Mouse (Mus musculus) lung, postnatal 25 days (tissue): ENCODE data around the gene Lyl1.

ENCODE experiments used
- DNase-seq: peaks from one replicate; pipeline ENCODE4 v3.0.0; 2022; ENCODE audit warnings: low spot score

Lyl1 gene

DNA sequence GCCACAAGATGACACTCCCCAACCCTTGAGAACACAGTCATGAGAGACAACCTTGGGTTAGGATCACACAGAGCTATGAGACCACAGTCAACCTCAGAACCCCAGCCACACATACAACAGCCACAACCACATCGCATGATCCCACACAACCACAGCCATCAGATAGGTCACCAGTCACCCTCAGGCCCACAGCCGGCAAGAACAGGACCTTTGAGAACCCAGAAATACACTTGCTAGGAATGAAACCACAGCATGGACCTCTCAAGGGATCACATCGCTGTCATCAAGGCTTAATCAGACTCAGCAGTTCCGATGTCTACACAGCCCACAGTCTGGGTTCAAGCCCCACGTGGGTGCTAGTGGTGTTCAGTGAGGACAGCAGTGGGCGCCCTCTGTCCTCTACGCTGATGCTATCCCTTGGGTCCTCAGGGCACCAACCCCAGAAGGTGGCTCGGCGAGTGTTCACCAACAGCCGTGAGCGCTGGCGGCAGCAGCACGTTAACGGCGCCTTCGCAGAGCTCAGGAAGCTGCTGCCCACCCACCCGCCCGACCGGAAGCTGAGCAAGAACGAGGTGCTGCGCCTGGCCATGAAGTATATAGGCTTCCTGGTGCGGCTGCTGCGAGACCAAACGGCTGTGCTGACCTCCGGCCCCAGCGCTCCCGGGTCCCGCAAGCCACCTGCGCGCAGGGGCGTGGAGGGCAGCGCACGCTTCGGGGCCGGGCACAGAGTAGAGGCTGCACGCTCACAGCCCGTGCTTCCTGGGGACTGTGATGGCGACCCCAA is 2.4 kb downstream of the Lyl1 start:
- no peak for DNase-seq

DNA sequence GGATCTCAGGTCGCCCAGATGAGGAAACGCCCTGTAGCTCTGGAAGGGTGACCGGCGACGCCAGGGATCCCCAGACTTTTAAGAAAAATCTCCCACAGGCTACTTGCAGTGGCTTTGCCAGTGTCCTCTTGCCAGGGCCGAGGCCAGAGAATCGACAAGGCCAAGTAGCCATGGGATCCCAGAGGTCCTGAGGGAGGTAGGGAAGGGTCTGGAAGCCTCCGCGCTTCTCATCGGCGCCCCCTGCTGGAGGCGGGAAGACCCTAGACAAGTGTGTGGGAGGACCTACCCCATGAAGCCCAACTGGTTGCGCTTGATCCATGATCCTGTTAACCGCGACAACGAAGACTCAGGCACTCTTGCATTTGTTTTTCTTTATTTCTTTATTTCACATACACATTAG is 3.1 kb downstream of the Lyl1 start:
- DNase-seq: peak; percentile 86

DNA sequence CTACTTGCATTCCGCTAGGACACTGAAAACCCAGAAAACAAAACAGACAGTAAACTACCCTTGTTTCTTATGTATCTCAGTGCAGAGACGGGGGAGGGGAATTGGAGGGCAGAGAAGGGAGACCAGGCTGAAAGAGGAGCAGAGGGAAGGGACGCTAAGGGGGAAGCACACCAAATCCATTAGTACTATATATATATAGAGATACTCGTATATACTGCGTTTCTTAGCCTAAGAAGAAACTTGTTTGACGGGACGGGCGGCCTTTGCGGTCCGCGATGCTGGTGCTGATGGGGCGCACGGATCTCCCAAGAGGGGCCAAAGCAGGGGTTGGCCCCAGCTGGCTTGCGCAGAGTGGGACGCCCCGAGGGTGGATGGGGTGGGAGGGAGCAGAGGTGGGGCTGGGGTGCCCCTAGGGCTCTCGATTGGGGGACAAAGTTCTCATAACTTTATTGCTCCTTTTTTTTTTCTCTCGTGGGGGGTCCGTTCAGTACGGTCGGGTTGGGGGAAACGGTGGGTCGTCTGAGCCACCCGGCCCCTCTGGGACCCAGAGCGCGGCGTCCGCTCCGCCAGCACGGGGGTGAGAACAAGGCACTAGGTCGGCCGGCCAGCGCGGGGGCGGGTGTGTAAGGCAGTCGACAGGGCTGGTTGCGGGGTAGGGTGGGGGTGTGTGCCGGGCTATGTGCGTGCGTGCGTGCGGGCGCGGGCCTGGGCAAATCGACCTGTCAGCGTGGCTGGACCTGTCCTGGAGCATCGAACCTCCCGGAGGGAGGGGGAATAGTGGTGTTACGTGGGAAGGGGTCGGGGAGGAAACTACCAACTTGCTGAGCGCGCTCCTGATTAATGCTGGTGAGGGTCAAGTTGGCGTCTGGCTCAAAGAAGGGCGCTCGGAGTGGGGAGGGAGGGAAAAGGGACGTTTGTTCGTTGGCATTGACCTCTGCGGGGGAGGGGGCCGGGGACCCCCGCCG is 3.9 kb downstream of the Lyl1 start:
- DNase-seq: no peak

DNA sequence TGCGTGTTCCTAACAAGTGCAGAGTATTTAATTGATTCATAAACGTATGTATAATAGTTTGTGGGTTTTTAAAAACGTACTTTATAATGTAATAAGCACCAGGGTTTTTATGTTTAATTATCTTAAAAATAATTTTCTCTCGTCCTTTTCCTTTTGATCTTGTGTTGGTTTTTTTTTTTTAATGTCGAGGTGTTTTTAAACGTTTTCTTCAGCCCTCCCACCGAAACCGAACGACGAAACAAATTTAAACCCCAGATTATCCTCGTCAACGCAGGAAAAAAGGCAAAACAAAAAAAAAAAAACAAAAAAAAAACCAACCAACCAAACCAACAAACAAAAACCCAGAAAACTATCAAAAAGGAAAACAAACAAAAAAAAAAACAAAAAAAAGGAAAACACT is 4.7 kb downstream of the Lyl1 start:
- no peak for DNase-seq

DNA sequence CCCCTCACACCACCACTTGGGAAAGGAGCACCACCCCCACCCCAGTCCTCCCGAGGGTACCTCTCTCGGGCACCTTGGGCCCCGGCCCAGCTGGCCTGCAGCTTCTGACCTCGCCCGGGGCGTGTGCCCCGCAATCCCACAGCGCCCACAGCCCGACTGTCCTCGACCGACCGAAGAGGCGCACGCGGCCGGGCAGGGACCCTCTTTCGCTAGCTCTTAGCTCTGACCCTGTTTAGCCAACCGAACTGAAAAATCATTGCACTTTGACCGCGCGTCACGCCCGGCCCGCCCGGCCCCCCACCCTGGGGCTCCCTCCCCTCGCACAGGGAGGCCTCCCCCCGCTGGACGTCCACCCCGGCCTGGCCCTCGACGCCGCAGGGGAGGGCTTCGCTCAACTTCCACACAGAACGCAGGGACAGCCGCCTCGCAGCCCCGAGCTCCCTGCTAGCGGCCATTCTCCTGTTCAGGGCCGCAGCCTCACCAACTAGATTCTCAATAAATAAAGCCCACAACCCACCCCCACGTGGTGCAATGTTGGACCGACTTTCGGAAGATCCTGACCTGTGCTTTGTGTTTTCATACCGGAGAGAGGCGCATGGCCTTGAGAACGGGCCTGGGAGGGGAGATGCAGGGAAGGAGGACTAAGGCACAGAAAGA is 5.5 kb downstream of the Lyl1 start:
- no peak for DNase-seq

DNA sequence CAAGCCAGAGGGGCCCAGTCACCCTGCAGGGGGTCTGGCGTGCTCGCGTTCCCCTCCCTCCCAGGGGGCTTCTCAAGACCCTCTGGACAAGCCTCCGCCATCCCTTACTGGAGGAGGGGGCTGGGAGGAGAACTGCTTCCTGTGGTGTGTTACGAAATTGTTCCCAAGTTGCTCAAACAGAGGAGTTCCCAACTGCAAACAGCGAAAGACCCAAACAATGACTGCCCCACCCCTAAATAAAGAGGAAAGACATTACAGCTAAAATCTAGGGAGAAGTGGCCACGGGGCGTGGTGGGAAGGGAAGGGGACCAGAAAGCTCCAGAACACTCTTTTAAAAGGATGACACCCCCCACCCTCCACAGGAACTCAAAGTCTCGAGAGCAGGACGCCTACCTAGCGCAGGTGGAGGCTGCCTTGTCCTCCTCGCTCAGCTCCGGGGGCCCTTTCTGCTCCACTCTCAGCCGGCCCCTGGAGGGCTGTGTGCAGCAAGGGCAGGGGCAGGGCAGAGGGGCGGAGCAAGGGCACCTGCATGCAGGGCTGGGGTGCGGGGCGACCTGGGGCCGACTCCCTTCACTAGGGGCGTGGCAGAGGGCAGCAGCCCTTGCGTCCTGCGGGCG is 6.1 kb downstream of the Lyl1 start:
- peak; percentile 87 for DNase-seq

DNA sequence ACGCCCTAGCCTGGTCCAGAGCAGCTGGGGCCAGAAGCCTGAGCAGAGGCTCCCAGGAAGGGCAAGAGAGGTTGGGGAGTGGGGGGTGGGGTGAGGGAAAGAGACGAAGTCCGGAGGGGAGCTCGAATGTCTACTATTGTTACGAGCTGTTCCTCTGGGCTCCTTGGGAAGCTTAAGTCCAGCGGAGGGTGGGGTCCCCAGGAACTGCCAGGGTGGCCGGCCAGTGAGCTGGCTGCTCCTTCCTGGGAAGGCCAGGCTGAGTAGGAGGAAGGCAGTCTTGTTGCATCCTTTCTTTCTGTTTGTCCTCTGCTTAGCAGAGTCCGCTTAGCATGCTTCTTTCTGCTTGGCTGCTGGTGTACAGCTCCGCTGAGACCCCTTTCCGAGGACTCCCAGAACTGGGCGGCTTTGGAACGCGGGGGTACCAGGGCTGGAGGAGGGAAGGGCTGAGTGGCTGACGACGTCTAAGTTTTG is 6.8 kb downstream of the Lyl1 start:
- no peak for DNase-seq

DNA sequence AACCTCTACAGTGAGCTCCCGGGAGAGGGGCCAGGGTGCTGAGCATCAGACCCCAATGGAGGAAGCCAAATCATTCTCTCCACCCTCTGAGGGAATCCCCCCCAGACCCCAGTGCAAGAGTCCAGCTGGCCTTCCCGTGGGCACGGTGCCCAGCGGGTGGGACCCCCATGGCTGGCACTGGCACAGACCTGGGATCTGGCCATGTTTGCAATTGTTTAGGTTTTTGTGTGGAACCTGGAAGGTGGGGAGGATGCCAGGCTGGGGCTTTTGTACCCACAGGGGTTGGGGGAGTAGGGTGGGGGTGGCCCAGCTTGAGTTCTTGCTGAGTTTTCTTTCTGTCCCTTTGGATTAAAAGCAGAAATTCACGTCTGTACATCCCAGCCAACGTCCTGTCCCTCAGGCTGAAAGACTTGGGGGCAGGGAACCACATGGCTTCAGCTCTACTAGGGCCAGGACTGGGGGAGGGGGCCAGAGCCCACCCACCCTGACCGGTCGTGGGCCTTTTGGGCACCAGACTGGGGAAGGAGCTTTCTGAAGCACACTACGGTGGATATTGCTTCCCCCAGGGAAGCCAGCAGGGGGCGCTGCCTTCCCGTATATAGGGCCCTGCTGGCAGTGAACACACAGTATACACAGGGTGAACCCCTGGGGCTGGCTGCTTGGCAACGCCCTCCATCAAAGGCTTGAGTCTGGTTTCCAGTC is 7.7 kb downstream of the Lyl1 start:
- peak; percentile 88 for DNase-seq

DNA sequence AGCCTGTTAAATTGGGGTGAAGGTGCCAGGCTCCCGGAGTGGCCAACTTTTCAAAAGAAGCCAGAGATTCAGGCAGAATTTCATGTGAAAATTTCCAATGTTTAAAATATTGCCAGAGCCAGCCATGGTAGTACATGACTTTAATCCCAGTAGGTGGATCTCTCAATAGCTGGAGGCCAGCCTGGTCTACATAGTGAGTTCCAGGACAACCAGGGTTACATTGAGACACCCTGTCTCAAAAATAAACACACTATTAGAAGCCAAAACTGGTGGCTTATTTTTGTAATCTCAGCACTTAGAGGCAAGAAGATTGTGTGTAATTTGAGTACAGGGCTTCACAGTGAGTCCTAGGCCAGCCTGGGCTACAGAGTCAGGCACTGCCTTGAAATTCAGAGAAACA is 8.7 kb downstream of the Lyl1 start:
- DNase-seq: no peak

DNA sequence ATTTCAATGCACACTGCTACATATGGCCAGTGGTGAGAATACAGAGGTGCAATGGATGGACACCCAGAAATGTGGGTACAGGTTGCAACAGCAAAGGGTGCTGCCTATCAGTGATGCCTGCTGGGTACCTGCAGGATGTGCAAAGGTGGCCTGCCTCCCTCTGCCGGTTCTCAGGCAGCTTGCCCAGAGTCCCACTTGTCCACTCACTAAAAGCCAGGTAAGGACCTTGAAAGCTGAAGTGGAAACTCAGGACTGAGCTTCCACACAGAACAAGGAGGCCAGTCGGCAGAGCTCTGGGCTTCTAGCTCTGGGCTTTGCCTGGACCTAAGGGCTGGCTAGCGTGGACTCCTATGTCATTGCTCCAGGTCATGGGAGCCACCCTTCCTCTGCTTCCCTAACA is 10.1 kb downstream of the Lyl1 start:
- no peak for DNase-seq

DNA sequence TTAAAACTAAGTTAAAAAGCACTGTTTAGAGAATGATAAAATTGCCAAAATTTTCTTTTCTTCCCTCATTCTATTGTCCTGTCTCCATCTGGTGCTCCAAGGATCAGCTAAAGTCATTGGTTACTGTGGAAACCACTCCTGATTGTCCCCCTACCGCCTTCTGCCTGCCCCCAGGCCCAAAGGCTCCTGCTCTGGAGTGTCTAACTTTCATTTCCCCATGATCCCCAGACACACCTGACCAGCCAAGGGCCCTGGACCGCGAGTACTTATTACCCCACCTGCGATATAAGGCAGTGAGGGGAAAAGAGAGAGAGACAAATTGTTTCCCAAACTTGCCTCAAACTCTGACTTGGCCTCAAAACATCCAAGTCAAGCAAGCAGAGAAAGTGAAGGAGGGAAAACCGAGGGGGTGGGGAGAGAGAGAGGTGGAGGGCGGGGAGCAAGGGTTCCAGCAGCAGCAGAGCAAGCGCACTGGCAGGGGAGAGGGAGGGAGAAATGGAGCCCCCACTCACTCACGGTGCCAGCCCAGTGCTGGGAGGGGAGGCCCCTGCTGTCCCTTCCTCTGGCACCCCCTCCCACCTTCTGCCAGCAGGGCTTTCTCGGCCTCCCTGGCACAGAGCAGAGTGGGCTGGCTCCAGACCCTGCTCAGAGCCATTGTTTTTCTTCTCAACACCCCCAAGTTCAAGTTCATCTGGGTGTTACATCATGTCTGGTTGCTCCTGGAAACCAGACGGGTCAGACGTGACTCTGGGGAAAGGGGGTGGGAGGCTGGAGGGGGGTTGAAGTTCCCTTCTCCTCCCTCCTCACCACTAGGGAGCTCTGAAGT is 10.9 kb downstream of the Lyl1 start:
- no peak for DNase-seq

DNA sequence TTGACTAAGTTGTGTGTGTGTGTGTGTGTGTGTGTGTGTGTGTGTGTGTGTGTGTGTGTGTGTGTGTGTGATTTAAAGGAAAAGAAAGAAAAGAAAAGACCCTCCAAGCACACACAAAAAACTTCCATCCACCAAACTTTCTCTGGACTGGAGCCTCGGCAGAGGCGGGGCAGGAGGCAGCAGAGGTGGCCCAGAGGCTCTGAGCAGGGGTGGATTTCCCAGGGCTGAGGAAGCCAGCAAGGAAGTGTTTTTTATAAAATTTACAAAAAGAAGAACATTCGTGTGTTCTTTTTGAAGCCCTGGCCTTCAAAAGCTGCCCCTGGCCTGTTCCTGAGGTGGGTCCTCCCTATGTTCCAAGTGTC is 11.5 kb downstream of the Lyl1 start:
- no peak for DNase-seq

DNA sequence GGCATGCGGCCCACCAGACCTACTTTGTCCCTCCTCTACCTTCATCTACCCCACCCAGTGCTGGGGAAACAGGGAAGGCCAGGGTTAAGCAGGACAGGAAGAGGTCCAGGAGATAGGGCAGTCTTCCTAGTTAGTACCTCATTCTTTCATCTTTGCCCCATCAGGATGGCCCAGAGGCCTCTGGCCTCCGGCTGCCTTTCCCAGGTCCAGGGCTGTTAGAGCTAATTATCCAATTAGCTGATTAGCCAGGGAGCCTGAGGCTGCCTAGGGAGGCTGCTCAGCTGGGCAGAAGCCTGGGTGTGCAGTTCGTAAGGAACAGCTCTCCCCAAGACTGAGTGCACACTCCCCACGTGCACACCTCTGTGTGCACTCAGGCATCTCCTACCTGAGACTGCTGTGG is 12.1 kb downstream of the Lyl1 start:
- no peak for DNase-seq

DNA sequence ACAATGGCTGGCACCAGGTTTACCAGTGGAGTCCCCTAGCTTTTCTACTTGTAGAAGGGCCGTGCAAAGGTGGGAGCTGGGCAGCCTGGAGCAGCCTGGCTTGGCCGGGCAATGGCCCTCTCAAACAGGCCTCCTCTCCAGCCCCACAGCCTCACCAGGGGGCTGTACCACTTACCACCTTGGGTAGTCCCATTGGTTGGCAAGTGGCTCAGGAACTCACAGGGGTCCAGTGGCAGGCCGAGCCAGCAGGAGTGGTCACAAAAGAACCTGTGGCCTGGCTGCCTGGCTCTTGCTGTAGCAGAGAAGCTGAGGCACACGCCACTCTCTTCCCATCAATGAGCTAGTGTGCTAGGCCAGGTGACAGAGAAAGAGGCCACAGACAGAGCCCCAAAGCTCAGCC is 12.9 kb downstream of the Lyl1 start:
- no peak for DNase-seq

DNA sequence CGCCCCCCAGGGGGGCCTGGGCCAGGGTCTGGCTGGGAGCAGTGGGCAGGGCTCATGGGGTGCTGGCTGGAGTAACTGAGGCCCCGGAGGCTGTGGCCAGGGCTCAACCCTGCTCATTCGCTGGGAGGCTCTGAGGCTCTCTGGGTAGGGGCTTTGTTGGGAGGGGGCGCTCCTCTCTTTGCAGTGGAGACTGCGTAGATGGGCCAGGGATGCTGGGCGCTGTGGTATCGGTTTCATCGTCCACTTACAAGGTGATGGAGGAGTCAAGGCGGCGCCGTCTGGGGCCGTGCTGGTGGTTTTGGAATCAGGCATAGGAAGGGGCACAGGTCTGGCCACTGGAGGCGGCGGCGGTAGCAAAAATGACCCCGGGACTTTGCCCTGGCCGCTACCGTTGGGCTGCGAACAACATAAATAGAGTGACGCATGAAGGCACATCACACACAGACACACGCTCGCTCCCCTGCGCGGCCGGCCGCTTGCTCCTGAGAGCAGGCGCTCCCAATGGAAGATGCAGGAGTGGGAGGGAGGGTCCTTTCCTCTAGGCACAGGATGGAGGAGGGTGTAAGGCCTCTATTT is 14.7 kb downstream of the Lyl1 start:
- no peak for DNase-seq

DNA sequence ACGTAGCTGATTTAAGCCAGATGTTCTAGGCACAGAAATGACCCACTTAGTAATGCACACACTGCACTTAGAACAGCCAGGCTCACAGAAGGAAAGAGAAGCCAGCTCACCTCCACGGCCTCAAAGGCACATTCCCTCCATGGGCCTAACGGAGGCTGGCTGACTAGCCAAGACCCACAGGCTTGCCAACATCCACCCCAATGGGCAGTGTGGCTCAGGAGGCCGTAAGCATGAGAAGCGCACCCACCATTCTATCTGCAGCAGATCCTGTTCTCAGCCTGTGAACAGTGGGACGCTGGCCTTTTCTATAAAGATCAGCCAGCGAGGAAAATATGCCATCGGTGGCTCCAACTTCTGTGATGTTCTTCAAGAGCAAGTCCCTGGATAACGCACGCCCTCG is 15.5 kb downstream of the Lyl1 start:
- DNase-seq: no peak

DNA sequence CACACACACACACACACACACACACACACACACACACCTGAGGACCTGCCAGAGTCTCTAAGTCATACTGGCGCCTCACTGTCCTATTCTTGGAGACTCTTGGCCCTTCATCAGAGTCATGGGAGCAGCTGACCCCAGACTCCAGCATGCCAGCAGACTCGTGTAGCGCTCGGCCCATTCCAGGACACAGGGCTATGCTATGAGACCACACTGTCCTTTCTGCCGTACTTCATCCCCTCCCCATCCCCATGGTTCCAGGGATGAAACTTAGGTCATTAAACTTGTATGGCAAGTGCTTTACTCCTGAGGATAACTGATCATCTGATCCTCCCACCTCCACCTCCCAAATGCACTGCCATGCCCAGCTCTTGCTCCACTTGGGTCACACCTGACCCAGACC is 17.2 kb downstream of the Lyl1 start:
- DNase-seq: no peak

DNA sequence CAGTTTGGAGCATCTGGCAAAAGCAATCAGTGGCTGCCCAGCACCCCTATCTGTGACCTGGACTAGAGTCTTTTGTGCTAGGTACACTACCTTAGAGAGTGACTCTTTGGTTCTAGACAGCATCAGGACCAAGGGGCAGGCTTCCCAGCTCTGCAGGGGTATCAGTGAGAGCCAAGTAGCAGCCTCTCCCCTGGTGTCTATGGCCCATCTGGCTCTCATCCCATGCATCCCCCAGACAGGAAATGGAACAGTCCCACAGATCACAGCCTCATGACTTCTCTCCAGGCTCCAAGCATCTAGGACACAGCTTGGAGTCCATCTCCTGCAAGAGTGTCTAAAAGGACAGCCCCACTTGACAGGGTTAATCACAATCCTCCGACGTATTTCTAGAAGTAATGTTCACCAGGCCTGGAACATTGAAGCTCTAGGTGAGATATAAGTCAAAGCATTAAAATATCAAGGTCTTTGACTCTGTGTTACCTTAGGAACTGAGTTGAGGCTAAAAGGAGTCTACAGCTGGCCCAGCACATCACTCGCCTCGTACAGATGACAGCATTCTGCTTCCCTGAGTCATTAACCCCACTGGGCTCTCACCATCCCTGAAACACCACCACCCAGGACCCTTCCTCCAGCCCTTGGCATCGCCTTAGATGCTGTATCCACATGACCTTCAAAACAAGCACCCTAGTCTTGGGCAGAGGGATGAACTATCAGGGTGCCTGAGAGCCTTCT is 17.9 kb downstream of the Lyl1 start:
- DNase-seq: no peak

DNA sequence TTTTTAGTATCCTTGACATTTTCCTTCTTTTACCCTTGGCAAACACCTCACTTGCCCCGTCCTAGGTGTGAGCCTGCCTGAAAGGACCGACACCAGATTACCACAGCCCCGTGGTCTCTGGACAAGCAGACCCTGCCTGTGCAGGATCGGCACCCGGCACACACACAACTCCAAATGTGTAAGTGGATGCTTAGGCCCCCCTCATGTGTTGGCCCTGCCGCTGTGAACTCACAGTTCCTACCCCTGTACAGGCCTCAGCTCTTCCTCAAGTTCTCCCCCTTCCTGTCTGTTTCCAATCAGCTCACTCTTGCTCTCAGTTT is 21.2 kb downstream of the Lyl1 start:
- no peak for DNase-seq
